Mouse (Mus musculus) monocyte, adult 5-6 weeks (primary cell): ENCODE measurements around the gene Fads3. TPM values are rescaled to one million over a fixed set of nuclear protein-coding genes. Genes with fewer than 3 reads are reported as not detected.

Source experiments
- ATAC-seq: fragments of 153-309, 156-312 bp; replicated peaks from 2 replicates; pipeline ENCODE4 v1.8.0; 2017; ENCODE audit warnings: mild to moderate bottlenecking; ENCODE audit not compliant: low TSS enrichment, insufficient number of reproducible peaks, severe bottlenecking, poor library complexity, low FRiP score
- total RNA-seq: library from RNA; stranded (forward); fragments of 200-1000, 200-491, 200-594 nt; gene quantifications from 3 replicates; pipeline ENCODE4 v1.2.3, GENCODE M21; 2017

The Fads3 gene
- total RNA-seq, 1 experiment from 2014 or later: not detected

- peak; percentile 67 for ATAC-seq
These were observed 23.5 kb upstream of the Fads3 start for GRCm38 (mm10) chr19:10017637-10018526.

DNA sequence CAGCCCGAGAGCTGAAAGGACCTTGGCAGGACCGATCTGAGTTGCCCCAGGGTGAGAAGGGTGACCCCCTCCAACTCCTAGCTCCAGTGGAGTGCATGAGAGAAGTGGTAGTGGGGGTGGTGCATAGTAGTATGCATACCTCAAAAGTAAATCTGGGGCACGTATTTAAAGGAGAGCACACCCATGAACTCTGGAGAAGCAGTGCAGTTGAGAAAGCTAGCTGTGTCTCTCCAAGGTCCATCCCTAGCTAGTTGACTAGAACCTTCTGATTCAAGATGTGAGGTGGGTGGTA, 22.9 kb upstream of the Fads3 start:
- no peak for ATAC-seq

DNA sequence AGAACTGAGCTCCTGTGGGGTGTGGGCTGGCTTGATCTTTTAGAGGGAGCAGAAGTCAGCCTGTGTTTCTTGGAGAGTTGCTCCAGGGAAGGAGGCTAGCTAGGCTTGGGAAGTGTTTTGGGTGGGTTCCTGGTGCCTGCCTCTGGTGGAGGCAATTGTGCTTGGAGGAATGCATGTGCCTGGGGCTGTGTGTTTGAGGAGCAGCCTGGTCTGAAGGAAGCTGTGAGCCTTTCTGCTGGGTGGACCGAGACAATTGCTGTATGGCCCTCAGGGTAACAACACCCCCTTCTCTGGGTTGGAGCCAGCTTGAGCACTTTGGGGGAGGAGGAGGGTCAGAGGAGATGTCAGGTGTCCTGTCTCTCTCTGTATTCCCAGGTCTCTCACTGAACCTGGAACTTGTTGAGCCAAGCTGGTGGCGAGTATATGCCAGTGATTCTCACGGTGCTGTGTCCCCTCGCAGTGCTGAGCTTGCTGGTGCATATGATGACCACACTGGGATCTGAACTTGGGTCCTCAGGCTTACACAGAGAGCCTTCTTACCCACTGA, 22.1 kb upstream of the Fads3 start:
- ATAC-seq: no peak

DNA sequence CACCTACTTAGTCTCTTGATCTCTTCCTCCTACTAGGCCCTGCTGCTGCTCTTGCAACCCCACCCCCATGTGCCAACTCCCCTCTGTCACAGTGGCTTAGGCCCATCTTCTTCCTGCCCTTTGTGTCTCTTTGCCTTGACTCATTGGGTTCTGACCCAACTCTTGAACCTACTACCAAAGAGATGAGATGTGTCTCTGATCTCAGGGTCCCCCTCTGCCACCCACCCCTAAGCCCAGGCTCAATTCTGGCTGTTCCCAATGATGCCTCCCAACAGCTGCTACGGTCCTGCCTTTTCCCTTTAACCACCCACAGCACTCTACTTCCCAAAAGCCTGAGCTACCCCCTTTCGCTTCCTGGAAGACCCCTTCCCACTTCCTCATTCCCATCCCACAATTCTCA, 19.4 kb upstream of the Fads3 start:
- ATAC-seq: no peak

- ATAC-seq: peak; percentile 34; the same call in 1 of the 2 replicates
These were observed 18.7 kb upstream of the Fads3 start for GRCm38 (mm10) chr19:10022414-10023303.

GRCm38 (mm10) chr19:10023304-10023758, 18.0 kb upstream of the Fads3 start:
- ATAC-seq: no peak

- ATAC-seq: no peak
These were observed 16.0 kb upstream of the Fads3 start for GRCm38 (mm10) chr19:10025169-10025875.

GRCm38 (mm10) chr19:10029746-10030145, 11.6 kb upstream of the Fads3 start:
- no peak for ATAC-seq

- ATAC-seq: peak; percentile 59; the same call in 1 of the 2 replicates
These were observed 8.0 kb upstream of the Fads3 start for GRCm38 (mm10) chr19:10033211-10033973.

DNA sequence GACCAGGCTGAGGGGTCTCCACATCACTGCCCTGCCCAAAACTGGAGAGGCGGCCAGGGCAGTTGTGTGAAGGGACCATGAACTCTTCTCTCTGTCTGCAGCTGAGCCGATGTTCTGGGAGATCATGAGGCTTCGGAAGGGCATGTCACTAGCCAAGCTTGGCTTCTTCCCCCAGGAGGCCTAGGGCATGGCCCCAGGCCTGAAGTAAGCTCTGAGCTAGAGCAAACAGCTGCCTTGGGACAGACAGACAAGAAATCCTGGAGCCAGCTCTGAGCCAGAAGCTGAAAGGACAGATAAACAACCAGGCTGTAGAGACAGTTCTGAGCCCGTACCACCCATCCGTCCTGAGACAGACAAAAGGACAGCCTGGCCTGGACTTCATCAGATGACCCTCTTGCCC, 7.0 kb upstream of the Fads3 start:
- no peak for ATAC-seq

GRCm38 (mm10) chr19:10034785-10035447, 6.5 kb upstream of the Fads3 start:
- ATAC-seq: peak; percentile 58

GRCm38 (mm10) chr19:10037534-10037933, 3.8 kb upstream of the Fads3 start:
- no peak for ATAC-seq

DNA sequence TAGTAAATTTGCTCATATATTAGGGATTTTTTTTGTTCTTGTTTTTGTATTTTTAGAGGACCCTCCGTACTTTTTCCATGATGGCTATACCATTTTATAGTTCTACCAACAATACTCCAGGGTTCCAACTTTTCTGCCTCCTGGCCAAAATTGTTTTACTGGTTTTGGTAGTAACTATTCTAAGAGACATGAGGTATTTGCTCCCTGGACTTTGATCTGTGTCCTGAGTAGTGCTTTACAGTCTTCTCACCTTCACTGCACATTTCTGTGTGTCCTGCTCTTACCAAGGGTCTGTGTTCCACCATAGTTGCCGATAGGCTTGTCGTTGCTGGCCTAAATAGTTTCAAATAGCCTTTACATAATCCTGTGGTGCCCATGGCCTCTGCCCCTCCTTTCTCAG, 3.0 kb upstream of the Fads3 start:
- ATAC-seq: no peak

GRCm38 (mm10) chr19:10038910-10039309, 2.5 kb upstream of the Fads3 start:
- ATAC-seq: no peak

DNA sequence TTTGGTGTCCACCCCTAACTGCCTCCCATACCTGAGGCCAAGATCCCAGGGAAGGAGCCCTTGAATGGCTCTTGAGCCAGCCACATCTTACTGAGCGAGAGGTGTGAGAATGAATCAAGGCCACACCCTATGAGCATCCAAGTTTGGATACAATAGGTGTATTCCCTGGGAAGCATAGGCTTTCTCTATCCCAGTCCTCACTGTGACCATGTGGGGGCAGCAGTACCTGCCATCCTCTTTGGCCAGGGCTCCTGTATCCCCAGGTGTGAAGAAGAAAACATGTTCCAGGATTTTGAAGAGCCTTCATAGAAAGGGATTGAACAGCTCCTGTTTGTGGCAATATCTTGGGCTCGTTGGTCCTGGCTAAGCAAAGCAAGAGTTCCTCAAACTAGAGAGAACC, 1.8 kb upstream of the Fads3 start:
- ATAC-seq: no peak

DNA sequence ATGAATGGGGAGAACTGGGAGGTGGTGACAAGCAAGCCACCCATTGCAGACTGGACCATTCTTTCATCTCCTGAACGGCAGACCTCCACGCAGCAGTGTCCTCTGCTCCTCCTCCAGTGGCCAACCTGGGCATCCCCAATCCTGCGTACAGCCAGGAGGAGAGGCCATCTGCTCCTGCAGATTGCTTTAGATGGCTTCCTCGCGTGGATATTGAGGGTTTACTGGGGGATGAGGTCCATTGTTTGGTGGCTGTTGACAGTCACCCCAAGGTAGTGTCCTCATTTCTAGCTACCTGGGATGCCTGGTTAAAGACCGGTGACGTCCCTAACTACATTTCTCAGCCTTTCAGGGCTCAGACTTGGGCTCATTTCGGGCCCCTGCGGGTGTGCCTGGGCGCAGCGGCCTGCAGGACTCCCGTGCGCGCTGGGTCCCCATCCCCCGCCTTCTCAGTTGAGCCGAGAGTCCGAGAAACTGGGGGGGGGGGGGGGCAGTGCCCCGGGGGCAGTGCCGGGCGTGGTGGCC, 442 bp upstream of the Fads3 start:
- no peak for ATAC-seq

DNA sequence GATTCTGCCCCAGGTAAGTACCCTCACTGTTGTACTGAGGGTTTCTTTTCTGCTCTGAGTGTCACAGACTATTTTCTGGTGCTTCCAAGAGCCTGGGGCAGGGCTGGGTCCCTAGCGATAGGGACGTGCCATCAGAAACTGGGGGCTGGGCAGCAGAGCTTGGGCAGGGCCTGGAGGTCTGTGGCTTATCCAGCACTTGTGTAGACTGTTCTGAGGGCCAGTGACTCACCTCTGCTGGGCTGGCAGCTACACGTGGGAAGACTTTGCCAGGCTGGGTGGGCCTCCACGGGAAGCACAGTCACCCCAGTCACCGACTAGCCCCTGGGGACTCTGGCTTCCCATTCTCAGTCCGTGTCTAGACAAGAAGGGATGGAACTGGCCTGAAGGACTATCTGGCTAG, 863 bp downstream of the Fads3 start:
- no peak for ATAC-seq
